Mouse (Mus musculus): ENCODE results near the gene Rnf43. TPM values are rescaled to one million over a fixed set of nuclear protein-coding genes. Genes with fewer than 3 reads are reported as not detected.

Gene Rnf43
- polyA plus RNA-seq, 1 experiment from 2014 or later, result 0.92 TPM

DNA sequence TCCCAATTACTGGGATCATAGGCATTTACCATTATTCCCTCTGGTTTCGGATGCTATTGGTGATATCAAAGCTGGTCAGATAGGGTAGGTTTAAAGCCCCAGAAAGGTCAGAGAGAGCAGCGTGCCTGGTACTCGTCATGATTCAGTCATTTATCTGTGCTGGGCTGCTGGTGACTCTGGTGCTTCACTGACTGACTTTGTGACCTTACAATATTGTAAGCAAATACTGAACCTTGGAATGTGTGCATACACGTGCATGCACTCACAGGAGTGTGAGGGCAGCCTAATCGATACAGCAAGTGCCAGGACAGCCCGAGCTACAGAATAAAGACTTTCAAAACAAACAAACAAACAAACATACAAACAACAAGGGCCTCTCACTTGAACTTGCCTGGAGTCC, 73.2 kb downstream of the Rnf43 start:
- Histone ChIP-seq H3K4me2 (replicated peaks) (no peak overlapping the region), H3K36me3 (peaks cover 15% of the 10 kb centered on the region), H3K27ac (replicated peaks) (no peak overlapping the region), H3K4me1 (peaks cover 28% of the 10 kb centered on the region), H3K9me3 (no peaks in the 10 kb centered on the region), H3K4me3 (no peak overlapping the region), H3K9ac (replicated peaks) (no peak overlapping the region), H3K27me3 (no peaks in the 10 kb centered on the region)
- no peak for ATAC-seq (replicated peaks)
- WGBS, result 90% methylated on average over 6 of the region's 6 CpGs

DNA sequence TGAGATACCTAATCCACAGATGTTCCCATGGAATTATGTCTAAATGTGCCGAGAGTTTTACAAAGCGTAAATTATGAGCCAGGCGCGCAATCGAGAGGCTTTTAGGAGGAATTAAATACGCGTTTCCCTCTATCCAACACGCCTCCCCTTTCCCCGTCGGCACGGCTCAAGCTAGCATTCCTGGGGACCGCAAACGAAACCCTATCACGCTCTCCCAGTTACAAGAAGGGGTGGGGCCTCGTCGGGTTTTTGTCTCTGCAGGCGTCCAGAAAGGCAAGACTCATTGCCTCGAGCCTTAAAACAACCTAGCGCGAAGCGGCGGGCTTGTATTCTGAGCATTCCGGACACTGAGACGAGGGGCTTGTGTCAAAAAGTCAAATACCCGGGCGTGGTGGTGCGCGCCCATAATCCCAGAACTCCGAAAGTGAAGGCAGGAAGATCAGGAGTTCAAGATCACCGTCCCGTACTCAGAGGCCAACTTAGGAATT, 74.2 kb downstream of the Rnf43 start:
- H3K4me1 ChIP-seq, result peaks cover 28% of the 10 kb centered on the region
- peak overlapping the region; percentile 68 for H3K4me2 ChIP-seq (replicated peaks)
- under 1% methylated on average over 31 of the region's 31 CpGs for WGBS
- H3K36me3 ChIP-seq, result peaks cover 22% of the 10 kb centered on the region
- H3K9me3 ChIP-seq, result no peaks in the 10 kb centered on the region
- peak; percentile 70 for ATAC-seq (replicated peaks)
- H3K27ac ChIP-seq (replicated peaks), result peak overlapping the region; percentile 87
- H3K4me3 ChIP-seq, result peak overlapping the region; percentile 66
- H3K27me3 ChIP-seq, result no peaks in the 10 kb centered on the region
- H3K9ac ChIP-seq (replicated peaks), result peak overlapping the region; percentile 67

DNA sequence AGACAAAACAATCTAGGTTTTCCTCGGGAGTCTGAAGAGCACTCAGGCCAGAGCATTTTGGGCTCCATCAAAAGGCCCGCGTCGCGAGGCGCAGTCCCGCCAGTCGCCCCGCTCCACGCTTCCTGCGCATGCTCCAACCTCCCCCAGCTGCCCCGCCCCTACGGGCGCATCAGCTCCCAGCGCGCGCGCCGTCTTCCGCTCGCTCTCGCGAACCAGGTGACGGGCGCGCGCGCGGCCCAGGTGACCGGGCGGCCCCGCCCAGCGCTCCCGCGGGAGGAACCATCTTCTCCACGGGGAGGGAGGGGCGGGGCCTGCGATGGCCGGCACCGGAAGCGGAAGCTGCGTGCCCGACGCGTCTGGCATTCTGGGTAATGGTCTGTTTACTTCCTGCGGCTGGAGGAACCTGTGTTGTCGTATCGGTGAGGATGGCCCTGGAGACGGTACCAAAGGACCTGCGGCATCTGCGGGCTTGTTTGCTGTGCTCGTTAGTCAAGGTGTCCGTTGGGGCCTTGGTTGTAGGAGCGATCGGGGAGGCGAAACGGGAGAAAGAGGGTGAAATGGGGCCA, 74.7 kb downstream of the Rnf43 start, which contains the start of gene Supt4a:
Gene Supt4a (plus strand): TSS at position 378 of the 566 bp plus-strand sequence.
- Histone ChIP-seq H3K27me3 (no peaks in the 10 kb centered on the region), H3K36me3 (peaks cover 27% of the 10 kb centered on the region), H3K4me1 (peaks cover 28% of the 10 kb centered on the region), H3K9me3 (no peaks in the 10 kb centered on the region), H3K4me3 (peak within 1 kb of the TSS; percentile 66), H3K4me2 (replicated peaks) (peak within 1 kb of the TSS; percentile 90), H3K27ac (replicated peaks) (peak within 1 kb of the TSS; percentile 87), H3K9ac (replicated peaks) (peak within 1 kb of the TSS; percentile 75)
- ATAC-seq (replicated peaks), result peak; percentile 94
- WGBS, result under 1% methylated on average over 57 of the region's 57 CpGs

DNA sequence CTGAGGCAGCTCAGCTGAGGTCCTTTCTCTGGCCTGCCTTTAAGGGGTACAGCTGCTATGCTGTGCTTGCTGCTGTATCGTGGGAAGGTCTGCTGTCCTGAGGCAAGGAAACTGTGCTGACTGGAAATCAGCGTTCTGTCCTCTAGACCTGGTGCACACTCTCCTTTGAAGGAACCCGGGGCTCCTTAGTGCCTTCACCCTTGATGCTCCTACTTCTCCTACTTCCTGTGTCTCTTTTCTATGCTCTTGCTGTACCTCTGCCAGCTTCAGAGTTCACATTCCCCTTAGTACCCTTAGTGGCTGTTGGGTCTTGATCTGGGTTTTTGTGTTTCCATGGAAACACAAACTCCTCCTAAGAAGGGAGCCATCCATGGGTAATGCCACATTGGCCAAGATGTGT, 81.2 kb downstream of the Rnf43 start:
- 93% methylated on average over 3 of the region's 3 CpGs for whole genome bisulfite sequencing
- H3K36me3 ChIP-seq, result peaks cover 56% of the 10 kb centered on the region

DNA sequence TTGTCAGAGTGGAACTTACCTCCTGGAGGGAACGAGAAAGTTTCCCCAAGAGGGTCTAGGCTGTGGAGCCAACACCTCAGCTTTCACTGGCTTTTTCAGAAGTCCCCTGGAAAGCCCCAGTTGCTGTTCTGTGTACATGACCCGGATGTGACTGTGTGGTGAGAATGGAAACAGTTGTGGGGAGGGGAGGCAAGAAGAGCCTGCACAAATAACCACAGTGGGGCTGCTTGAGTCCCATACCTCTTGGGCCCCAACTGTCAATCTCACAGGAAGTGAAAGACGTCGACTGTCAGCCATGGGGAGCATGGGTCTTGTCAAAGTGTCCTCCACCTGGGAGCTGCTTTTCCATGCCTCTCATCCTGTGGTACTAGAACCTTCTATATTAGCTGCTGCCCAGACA, 82.4 kb downstream of the Rnf43 start:
- no peak overlapping the region for H3K9ac ChIP-seq (replicated peaks)
- H3K4me3 ChIP-seq, result no peak overlapping the region
- 84% methylated on average over 4 of the region's 4 CpGs for WGBS
- H3K4me2 ChIP-seq (replicated peaks), result no peak overlapping the region
- H3K27ac ChIP-seq (replicated peaks), result no peak overlapping the region
- H3K27me3 ChIP-seq, result 0 out of 2 replicates have a peak, but pooled peaks cover 3% of the 10 kb centered on the region
- no peaks in the 10 kb centered on the region for H3K4me1 ChIP-seq
- ATAC-seq (replicated peaks), result no peak
- no peaks in the 10 kb centered on the region for H3K9me3 ChIP-seq
- peaks cover 49% of the 10 kb centered on the region for H3K36me3 ChIP-seq

More for the DNA sequence above, 81.2 kb downstream of the Rnf43 start:
- no peak overlapping the region for H3K4me3 ChIP-seq
- no peaks in the 10 kb centered on the region for H3K4me1 ChIP-seq
- H3K9me3 ChIP-seq, result no peaks in the 10 kb centered on the region
- no peak overlapping the region for H3K27ac ChIP-seq (replicated peaks)
- H3K27me3 ChIP-seq, result no peaks in the 10 kb centered on the region
- ATAC-seq (replicated peaks), result no peak
- H3K9ac ChIP-seq (replicated peaks), result no peak overlapping the region
- H3K4me2 ChIP-seq (replicated peaks), result no peak overlapping the region

DNA sequence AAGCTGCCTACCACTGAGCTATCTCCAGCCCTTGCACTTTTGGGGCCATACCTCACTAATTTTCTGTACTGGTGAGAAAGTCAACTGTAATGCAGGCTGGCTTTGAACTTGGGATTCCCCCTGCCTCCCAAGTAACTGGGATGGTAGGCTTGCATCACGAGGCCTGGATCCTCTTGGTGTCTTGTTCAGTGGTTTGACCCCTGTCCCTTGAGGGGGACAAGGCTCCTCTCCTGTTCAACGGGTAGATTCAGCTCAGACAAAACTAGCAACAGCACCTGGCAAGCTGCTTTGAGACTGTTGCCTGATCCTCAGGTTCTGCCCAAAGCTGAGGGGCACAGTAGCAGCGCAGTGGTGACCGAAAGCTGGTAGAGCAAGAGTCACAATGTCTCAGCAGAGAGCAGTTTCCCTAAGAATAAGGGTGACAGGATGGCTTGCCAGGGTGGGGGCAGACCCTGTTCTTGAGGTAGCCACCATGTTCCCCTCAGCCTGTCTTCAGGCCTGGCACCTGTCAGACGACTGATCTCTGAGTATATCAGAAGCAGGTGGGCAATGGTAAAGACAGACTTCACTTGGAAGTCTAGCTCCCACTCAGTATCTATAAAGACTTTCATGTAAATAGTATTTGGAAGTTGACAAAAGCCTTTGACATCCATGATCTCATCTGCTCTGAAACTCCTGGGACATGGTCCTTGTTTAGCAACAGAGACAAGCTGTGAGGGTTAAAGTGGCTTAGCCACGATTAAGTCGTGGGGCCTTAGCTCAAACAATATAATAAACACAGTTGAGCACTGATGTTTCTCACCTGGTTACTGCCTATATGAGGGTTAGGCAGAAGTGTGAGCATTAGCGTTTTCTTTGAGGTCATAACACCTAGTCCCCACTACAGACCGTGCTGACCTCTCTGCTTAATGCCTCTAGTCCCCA, 83.4 kb downstream of the Rnf43 start:
- Histone ChIP-seq H3K27me3 (0 out of 2 replicates have a peak, but pooled peaks cover 3% of the 10 kb centered on the region), H3K27ac (replicated peaks) (no peak overlapping the region), H3K9me3 (no peaks in the 10 kb centered on the region), H3K4me2 (replicated peaks) (no peak overlapping the region), H3K4me1 (no peaks in the 10 kb centered on the region), H3K9ac (replicated peaks) (no peak overlapping the region), H3K36me3 (peaks cover 39% of the 10 kb centered on the region), H3K4me3 (no peak overlapping the region)
- no peak for ATAC-seq (replicated peaks)
- WGBS, result 84% methylated on average over 9 of the region's 9 CpGs

DNA sequence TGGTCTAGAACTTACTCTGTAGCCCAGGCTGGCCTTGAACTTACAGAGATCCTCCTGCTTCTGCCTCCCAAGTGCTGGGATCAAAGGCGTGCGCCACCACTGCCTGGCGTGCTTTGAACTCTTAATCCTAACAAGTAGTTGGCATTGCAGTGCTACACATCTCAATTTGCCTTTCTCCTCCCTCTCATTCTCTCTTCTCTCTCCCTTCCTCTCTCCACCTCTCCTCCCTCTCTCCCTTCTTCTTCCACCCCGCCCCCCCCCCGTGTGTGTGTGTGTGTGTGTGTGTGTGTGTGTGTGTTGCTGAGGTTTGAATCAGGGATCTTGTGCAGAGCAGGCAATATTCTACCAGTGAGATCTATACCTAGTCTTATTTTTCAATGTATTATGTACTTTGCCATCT, 84.8 kb downstream of the Rnf43 start:
- H3K27ac ChIP-seq (replicated peaks), result no peak overlapping the region

DNA sequence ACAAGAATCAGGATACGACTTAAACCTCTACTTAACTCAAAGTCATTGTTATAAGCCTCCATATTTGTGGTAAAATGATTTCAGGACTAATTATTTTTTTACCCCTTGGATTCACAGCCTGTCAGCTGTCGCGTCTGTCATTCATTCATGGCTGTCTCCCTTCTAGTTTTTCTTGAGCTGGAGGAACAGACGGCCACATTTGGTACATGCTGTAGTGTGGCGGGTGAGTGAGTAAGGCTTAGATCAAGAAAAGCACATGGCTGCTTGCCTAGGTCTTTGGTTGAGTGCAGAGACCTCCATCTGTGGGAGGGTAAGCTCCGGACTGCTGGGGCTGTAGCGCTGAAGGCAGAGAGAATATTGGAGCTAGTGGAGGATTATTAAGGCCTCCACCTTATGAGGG, 85.2 kb downstream of the Rnf43 start:
- H3K27ac ChIP-seq (replicated peaks), result no peak overlapping the region
- no peaks in the 10 kb centered on the region for H3K9me3 ChIP-seq
- H3K4me1 ChIP-seq, result no peaks in the 10 kb centered on the region
- 85% methylated on average over 7 of the region's 7 CpGs for WGBS
- no peak overlapping the region for H3K4me3 ChIP-seq
- no peak for ATAC-seq (replicated peaks)
- H3K9ac ChIP-seq (replicated peaks), result no peak overlapping the region
- H3K4me2 ChIP-seq (replicated peaks), result no peak overlapping the region
- H3K27me3 ChIP-seq, result 0 out of 2 replicates have a peak, but pooled peaks cover 3% of the 10 kb centered on the region
- H3K36me3 ChIP-seq, result peaks cover 24% of the 10 kb centered on the region

More for the DNA sequence above, 84.8 kb downstream of the Rnf43 start:
- Histone ChIP-seq H3K9ac (replicated peaks) (no peak overlapping the region), H3K4me1 (no peaks in the 10 kb centered on the region), H3K36me3 (peaks cover 28% of the 10 kb centered on the region), H3K4me3 (no peak overlapping the region), H3K4me2 (replicated peaks) (no peak overlapping the region), H3K27me3 (0 out of 2 replicates have a peak, but pooled peaks cover 3% of the 10 kb centered on the region), H3K9me3 (no peaks in the 10 kb centered on the region)
- no peak for ATAC-seq (replicated peaks)
- WGBS, result 96% methylated on average over 5 of the region's 5 CpGs

DNA sequence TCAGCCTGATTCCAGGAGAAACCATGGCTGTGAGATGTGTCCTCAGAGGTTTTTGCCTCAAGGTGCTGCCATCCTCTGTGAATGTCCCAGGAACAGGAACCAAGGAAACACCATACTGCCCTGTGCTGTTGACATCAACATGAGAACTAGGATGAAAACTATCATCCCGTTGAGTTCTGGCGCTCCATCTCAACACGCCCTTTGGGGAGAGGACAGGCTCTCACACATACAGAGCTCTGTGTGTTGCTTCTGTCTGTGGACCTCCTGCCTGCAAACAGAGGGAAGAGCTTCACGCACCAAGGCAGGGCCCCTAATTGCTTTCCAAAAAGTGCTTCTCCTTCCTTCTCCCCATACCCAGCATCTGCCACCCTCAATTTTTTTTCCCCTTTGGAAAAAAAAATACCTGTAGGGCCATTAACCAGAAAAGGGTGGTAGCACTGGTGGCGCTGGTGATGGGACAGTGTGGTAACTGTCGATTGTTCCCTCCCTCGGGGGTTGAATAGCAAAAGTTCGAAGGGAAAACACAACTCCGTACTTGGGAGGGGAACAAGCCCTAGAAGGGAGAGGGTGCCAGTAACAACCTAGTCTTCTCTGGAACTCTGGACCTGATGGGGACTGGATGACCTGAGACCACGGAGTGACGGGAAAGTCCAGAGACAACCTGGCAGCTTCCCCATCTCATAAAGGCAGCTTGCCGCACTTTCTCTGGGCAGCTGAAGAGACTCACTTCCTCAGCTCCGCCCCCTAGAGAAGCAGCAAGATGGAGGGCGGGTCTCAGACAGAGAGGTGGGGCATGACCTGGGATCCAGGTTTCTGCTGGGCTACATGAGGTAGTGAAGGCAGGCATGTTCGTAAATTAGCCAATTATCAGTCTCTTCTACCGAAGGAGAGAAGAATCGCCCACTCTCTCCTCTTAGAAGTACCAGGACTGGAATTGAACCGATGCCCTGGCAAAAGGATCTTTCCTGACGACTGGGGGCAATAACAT, 85.9 kb downstream of the Rnf43 start:
- Histone ChIP-seq H3K27me3 (0 out of 2 replicates have a peak, but pooled peaks cover 3% of the 10 kb centered on the region), H3K27ac (replicated peaks) (no peak overlapping the region), H3K4me1 (no peaks in the 10 kb centered on the region), H3K9ac (replicated peaks) (no peak overlapping the region), H3K36me3 (peaks cover 19% of the 10 kb centered on the region), H3K4me2 (replicated peaks) (no peak overlapping the region), H3K4me3 (no peak overlapping the region), H3K9me3 (no peaks in the 10 kb centered on the region)
- 44% methylated on average over 19 of the region's 19 CpGs for WGBS
- no peak for ATAC-seq (replicated peaks)

DNA sequence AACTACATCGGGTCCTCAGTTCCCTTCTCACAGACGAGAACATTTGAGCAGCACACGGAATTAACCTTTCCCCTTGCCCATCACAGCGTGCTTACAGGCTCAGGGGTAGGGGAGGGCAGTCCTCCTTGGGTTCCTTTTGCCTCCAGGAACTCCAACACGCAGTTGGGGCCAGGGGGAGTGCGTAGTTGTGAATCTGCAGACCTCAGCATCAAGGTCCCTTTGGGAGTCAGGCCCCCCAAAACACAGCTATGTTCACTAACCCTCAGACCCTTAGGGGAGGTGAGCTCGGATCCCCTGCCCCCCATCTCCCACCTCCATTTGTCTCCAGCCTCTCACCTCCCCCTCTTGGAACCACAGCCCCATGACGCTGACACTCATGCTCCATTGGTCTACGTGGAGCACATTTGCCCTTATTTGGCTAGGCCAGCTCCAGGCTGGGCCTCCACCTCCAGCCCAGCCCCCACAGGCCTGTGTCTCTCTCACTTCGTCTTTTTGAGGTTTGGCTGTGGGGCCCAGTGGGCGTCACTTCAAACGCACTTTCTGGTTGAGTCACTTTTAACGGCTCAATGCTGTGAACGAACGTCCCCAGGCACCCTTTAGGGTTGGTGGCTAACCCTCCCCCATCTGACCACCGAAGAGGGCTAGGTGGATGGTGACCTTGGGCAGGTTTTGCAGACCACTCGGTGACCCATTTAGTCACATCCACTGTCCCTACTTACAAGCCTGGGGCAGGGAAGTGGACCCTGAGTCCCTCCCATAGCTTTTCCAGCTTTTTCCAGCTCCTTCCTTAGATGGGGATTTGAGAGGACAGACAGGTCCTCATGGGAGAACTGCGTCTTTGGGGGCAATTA, 86.9 kb downstream of the Rnf43 start:
- no peaks in the 10 kb centered on the region for H3K9me3 ChIP-seq
- H3K27me3 ChIP-seq, result 0 out of 2 replicates have a peak, but pooled peaks cover 3% of the 10 kb centered on the region
- ATAC-seq (replicated peaks), result no peak
- H3K27ac ChIP-seq (replicated peaks), result no peak overlapping the region
- no peak overlapping the region for H3K4me2 ChIP-seq (replicated peaks)
- peaks cover 10% of the 10 kb centered on the region for H3K36me3 ChIP-seq
- 73% methylated on average over 18 of the region's 18 CpGs for whole genome bisulfite sequencing
- no peak overlapping the region for H3K9ac ChIP-seq (replicated peaks)
- H3K4me3 ChIP-seq, result no peak overlapping the region
- H3K4me1 ChIP-seq, result no peaks in the 10 kb centered on the region

DNA sequence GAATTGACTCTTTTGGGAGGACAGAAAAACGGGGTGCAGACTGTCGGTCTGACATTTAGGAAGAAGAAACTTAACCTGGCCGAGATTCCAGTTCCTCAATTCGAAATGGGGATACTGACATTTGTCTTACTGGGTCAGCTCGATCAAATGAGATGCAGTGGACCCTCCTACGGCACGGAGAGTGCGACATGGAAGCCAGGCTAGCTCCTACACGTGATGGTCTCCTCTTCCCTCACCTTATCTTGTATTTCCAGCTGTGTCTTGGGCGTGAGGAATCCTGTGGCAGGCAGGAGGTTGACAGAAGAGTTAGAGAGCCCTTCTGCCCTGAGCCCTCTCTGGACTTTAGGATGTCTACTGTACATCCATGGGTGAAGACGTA, 87.5 kb downstream of the Rnf43 start:
- H3K4me2 ChIP-seq (replicated peaks), result no peak overlapping the region
- WGBS, result 81% methylated on average over 11 of the region's 11 CpGs
- H3K36me3 ChIP-seq, result peaks cover 4% of the 10 kb centered on the region
- H3K27me3 ChIP-seq, result 0 out of 2 replicates have a peak, but pooled peaks cover 3% of the 10 kb centered on the region
- H3K4me1 ChIP-seq, result no peaks in the 10 kb centered on the region
- no peak overlapping the region for H3K4me3 ChIP-seq
- ATAC-seq (replicated peaks), result no peak
- H3K9ac ChIP-seq (replicated peaks), result no peak overlapping the region
- H3K9me3 ChIP-seq, result no peaks in the 10 kb centered on the region
- no peak overlapping the region for H3K27ac ChIP-seq (replicated peaks)
